Mouse (Mus musculus) cerebellum, postnatal 25 days (tissue): ENCODE measurements around the gene Pparg.

Experiments used
- DNase-seq, 2 experiments: peaks; one replicate each; pipeline ENCODE4 v3.0.0; 2021; ENCODE audit warnings: mixed read lengths in 2 of 2

Pparg gene

DNA sequence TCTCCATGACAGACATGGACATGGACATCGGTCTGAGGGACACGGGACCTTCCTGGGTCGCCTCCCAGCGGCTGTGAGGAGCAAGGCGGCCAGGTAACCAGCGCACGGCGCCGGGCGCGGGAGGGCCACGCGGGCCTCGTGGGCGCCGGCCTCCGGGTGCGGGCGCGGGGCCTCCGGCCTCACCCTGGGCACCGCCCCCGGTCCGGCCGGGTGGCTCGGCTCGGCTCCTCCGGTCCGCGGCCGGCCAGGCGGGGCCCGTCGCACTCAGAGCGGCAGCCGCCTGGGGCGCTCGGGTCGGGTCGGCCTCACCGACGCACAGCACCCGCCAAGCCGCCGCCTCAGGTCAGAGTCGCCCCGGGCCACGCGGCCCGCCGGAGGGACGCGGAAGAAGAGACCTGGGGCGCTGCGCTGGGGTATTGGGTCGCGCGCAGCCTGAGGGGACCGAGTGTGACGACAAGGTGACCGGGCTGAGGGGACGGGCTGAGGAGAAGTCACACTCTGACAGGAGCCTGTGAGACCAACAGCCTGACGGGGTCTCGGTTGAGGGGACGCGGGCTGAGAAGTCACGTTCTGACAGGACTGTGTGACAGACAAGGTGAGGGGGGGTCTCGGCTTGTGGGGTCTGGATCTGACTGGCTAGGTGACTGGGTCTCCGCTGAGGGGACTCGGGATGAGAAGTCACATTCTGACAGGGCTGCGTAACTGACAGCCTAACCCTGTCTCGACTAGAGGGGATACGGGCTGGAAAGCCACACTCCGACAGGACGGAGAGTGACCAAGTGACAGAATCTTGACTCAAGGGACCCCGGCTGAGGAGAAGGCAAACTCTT lies at the start of gene Pparg:
Pparg (plus strand) TSS at position 176 of the 830 bp plus-strand sequence.
- DNase-seq: peak; percentile 71 to 76

DNA sequence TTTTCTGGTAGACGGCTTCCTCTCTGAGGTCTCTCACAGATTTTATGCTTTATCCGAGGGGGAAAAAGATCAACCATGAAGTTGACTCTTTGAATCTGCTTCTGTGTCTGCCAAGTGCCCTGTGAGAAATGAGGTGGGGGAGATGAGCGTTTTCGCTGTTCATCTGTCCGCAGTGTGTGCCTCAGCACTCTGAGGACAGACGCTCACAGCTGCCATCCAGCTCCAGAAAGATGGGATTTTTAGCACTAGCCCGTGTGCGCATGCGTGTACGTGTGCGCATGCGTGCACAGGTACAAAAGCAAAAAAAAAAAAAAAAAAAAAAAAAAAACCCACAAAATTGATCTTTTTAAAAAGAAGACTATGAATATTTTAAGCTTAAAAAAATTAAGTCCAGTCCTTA lies 48.0 kb upstream of the Pparg start:
- peak; percentile 57 to 75 for DNase-seq

DNA sequence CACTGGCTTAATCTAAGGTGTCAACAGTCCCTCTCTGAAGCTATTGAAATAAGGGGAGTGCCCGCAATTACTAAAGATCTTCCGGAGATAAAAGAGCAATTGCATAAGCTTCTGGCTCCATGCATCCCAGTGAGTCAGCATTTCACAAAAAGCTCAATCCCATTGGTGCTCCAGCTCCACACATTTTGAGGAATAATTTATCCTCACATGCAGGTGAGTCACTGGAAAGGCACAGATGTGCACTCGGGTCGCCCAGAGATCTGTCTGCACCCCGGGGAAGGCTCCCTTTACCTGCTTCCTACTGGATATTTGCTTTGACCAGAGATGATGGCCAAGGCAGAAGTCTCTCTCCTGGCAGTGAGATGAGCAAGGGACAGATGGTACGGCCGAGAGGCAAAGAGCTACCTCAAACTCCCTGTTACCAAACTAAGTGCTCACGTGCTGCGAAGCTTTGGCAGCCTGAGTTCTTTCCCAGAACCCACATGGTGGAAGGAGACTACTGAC lies 47.5 kb upstream of the Pparg start:
- DNase-seq: peak; percentile 80 to 84

DNA sequence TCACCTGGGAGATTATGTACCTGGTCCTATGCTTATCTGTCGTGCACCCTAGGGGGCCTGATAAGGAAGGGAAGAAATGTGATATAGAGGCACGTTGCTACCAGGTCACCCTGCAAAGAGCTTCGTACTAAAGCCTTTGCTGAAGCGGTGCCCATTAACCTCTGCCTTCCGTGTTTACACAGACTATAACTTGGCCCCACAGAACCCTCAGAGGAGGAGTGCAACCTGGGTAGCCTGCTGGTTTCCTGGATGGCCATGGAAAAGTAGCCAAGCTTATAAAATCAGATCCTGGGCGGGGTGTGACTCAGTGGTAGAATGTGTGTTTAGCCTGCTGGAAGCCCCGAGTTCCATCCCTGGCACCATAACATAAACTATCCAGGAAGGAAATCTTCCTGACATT lies 46.8 kb upstream of the Pparg start:
- peak; percentile 15 to 17 for DNase-seq

DNA sequence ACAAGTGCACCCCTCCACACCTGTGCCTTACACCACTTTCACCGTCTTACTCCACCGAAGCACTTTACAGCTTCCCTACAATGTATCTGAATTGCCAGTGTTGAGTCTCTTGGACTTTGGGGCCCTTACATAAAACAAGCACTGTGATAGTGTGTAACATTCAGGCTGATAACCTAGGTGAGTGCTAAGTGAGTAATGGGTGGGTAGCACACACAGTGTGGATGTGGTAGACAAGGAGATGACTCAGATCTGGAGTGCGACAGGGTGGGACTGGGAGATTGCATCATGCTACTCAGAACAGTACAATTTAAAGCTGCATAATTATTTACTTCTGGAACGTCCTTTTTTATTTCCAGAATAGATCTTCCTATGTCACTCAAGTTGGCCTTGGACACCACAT lies 45.0 kb upstream of the Pparg start:
- DNase-seq: no peak

DNA sequence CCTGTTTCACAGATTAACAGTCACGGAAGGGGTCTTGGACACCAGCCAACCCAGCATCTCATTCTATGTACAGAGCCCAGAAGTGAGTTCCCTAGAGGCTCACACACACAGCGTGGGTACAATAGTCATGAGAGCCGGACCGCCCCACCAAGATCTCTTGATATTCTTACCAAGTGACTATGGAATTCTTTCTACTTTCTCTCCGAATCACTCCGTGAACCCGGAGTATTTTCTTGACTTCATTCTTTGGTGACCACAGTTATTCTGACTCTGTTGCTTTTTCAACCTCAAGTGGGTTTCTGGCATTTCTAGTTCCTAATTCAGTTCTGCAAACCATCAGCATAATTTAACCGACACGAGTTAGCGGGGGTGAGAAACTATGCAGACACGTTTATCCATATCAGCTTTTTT lies 43.9 kb upstream of the Pparg start:
- DNase-seq: peak in 1 of 2 experiments; percentile 29

DNA sequence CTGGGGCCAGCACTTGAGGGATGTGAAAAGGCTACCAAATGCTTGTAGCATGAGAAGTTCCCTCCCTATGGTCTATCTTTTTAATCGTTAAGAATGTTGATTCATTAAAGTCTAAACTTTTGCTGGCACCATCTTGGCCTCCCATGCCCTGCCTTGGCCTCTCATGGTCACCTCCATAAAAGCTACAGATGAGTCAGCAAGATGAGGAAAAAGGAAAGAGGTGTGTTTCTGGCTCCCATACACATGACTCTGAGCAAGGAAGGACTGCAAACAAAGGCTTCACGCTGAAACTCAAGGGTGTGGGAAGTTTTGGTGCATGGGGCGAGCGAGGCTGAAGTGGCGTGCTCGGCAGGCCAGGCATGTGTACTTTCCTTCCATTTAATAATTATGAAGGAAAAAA lies 41.9 kb upstream of the Pparg start:
- no peak for DNase-seq

DNA sequence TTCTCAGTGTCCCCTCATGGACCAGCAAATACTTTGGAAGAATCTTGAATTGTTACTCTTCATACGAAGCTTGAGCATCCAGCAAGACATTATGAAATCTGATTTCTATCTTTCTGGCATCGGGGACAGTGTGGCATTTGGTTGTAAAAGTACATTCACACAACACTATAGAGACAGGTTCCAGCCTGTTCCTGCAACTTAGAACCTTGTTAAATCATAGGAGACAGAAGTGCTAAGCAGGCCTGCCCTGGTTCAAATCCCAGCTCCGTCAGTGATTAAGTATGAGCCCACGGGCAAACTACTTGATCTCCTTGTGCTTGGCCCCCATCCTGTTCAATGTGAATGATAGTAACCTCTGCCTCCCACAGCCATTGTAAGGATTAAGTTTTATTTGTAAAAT lies 41.1 kb upstream of the Pparg start:
- DNase-seq: no peak

DNA sequence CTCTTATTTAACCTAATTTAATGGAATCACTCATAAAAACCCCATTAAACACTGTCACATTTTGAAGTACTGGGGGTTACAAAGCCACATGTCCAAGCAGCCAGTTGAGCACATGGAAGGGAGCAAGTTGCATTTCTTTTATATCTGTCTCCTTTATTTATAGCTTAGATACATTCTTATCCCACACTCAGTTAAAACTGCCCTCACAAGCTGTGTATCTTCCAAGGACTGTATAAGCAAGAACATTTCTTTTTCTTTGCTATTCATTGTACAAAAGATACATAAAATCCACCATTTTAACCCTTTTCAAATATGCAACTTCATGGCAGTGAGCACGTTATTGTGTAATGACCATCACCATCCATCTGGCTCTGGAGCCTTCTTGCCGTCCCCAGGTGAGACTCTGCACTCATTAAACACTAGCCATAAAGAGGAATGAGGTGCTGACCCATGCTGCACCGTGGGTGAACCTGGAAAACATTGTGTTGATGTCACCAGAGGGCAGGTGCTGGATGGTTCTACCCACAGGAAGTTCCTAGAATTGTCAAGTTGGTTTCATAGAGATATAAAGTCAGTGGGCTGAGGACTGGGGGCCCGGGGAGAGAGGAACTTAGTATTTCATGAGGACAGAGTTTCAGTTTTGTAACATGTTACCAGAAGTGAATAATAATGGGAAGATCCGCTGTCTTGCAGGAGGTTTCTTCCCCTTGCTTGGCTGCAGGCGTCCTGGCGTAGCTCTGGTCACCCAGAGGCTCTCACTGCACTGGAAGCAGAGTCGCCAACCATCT lies 39.6 kb upstream of the Pparg start:
- no peak for DNase-seq

DNA sequence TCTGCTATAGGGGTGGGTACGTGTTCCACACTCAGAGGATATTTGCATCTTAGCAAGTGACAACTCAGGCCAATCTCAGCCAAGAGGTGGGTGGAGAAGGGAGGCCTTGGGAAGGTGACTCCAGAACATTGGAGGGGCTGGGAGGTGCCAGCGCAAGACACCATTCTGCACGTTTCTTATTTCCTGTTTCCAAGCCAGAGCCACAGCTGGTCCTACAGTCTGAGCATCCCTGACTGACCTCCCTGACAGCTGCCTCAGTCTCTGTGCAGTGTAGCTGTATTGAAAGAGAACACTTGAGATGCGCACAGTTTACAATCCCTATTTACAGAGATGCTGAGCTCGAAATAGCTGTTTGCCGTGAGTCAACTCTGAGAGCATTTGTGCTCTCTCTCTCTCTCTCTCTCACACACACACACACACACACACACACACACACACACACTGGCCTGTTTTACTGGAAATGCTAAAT lies 38.8 kb upstream of the Pparg start:
- DNase-seq: no peak

DNA sequence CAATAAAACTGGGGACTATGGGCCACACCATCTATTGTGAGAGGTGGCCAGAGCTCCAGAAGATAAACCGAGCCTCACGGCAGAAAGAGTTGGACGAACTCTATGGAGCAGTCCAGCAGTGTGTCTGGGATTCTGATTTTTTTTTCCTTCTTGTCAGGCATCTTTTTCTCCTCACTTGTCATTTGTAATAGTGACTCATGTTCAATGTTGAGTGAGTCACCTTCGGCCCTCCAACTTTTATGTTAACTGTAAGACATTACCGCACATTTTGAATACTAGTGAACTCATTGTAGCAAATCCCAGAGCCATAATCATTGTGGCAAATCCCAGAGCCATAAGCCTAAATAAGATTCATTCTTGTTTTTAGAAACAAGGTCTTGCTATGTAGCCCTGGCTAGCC lies 37.8 kb upstream of the Pparg start:
- DNase-seq: no peak

DNA sequence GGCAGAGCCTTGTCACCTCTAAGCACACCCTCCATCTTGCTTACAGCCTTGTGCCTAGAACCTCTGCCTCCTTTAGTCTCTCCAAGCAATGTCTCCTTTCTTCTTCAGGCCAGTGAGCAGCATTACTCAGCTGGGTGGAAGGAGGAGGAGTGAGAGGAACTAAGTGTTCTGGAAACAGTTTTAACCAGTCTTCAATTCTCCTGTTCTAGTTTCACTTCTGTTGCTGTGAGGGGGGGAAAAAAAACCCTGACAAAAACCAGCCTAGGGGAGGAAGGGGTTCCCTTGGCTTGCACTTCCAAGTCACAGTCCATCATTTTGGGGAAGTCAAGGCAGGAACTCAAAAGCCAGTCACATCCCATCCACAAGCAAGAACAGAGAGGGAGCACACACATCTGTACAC lies 29.8 kb upstream of the Pparg start:
- no peak for DNase-seq

DNA sequence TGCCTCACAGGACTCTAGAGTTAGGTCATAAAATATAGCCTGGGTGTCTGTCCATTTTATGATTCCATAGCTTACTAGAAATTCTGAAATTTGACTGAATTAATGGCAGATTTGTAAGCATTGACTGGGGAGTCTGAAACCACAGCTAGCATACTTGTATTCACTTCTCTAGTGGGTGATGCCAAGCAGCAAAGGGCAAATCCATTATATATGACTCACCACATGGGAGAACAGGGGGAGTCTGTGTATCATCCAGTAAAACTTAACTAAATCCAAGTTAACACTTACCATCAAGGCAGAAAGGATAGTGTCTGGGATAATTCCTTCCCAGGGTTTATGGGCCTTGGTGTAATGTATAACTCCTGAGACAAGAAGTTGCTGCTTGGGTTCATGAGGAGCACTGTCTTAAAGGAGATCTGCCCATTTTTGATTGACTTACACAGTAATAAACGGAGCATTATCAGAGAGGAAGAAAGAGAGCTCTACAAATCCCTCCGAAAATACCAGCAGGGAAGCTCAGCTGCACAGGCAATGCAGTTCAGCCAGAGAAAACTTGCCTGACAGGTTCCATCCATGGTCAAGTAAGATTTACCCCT lies 27.6 kb upstream of the Pparg start:
- DNase-seq: no peak

DNA sequence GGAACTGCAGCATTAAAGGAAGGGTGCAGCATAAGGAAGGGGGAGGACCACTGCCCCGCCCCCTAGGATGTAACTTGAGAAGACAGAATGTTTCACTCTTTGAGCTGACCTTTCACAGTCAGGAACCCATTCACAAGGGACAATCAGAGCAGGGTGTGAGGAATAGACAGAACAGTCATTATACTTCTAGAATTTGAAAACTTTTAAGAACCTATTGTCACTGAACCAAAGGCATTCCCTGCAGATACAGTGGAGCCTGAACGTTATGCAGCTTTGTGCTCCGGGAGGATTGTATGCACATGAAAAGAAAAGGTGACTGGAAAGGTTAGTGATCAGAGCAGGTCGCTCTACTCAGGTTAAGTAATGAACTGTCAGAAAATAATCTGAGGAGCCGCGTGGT lies 25.2 kb upstream of the Pparg start:
- DNase-seq: no peak

DNA sequence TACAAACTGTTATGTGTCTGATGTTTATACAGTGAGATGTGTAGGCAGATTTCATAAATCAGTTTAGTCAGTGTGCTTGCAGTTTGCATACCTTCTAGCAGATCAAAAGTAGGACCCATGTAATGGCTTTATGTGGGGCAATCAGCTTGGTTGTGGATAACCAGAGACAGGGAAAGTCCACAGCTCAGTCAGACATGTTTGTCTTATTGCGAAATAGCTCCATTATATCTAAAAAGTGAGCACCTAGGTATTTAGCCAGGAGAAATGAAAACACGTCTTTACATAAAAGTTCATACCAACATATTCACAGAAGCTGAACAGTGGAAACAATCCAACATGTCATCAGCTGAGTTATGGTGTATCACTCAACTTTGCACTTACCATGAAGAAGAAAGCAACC lies 20.7 kb upstream of the Pparg start:
- DNase-seq: no peak

DNA sequence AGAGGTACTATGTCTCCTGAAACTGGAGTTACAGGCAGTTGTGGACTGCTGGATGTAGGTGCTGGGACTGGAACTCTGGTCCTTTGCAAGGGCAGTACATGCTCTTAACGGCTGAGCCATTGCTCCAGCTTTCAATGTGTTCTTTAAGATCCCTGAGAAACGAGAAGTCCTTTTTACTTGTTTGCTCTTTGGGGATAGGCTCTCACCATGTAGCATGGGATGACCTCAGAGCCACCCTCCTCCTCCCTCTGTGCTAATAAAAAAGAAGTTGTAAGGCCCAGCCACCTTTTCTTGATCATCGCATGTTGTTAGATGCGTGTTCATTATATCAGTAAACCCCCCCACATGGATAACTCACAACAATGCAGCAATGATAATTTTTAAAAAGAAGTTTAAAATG lies 17.7 kb upstream of the Pparg start:
- DNase-seq: no peak

DNA sequence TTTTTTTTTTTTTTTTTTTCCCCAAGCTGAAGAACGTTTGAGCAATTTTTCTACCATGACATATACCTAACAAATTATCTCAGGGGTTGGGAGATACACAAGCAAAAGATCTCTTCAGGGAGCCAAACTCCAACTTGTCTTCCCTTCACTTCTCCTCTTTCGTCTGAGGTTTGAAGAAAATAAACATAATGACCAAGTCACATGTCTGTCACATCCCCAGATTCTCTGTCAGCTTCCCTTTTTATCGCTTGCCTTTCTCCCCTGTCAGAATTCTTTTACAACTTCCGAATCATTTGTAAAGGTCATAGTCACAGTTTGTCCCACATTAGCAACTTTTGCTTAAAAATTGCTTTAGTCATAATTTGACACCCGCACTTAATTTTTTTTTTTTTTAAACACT lies 17.2 kb upstream of the Pparg start:
- DNase-seq: no peak

DNA sequence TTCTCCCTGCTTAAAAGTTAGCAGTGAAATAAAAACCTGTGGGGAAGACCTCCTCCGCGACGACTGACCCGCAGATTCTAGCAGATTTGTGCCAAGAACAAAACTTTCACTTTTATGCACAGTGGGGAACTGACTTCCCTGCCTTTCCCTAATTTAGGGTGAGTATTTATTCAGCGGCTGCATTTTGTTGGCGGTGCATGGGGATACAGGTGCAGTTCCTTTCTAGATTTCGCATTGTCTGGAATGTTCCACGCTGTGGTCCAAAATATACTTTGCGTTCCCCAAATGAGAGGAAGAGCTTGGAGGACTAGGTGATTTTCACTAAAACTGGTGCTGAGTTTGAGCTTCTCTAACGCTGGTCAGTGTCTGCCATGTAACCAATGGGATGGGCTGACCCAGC lies 16.6 kb upstream of the Pparg start:
- no peak for DNase-seq

DNA sequence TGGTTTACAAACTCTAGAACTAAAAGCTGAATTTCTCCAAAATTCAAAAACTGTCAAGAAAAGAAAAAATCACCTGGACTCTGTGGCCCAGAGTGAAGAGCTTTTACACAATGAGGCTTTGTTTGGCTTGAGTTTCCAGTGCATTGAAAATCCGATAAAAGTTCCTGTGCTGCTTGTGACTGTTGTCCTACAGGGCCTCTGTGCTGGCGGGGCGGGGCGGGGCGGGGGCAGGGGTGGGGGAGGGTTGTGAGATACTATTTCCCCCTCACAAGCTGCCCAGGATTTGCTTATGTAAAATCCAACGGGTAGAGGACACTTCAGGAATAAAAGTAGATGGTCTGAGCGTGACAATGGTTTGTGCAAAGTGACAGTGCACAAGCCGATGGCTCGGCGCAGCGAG lies 16.2 kb upstream of the Pparg start:
- DNase-seq: no peak

DNA sequence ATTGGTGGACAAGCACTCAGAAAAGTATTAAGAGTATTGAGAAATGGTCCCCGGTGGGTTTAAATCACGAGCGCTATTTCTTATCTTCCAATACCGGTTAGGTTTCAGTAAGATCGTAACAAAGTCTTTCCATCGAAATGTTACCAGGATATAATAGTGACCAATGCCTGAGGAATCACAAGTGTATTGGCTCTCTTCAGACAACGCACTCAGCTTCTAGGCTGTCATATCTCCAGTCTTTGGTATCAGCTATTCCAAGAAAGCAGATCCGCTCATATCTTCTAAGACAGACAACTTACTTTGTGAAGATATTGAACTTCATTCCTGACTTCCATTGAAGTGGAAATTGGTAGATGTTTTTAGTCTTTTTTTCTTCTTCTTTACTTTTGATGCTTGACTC lies 15.7 kb upstream of the Pparg start:
- DNase-seq: no peak

DNA sequence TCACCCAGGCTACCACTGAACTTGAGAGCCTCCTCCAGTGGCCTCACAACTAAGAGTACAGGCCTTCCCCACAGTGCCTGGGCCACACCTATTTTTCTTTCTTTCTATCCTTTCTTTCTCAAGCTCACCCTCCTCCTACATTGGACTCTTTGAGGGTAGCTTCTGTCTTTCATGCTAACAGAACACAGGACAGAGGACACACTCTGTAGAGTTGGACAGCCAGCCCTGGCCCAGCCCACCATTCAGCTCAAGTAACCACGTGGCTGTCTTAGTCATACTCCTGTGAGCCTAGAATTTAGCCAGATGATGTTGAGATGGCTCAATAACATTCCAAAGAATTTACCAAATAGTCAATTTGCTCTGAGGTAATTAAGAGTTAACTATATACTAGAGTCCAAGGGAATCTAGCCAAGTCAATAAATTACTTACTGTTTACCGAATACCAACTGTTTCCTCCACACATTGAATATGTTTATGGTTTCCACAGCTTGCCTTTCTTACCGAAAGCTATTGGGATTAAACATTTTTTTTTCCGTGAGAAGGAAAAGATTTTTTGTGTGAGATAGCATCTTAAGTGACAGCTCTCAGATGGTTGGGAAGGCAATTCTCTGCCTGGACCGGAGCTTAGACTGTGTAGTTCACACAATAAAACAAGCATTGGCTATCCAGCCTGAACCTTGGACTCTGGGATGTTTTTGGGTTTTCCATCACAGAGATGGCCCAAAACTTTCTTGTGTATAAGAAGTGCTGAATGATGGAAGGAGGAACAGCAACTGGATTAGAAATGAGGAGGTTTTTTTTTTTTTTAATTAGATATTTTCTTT lies 10.9 kb upstream of the Pparg start:
- no peak for DNase-seq

DNA sequence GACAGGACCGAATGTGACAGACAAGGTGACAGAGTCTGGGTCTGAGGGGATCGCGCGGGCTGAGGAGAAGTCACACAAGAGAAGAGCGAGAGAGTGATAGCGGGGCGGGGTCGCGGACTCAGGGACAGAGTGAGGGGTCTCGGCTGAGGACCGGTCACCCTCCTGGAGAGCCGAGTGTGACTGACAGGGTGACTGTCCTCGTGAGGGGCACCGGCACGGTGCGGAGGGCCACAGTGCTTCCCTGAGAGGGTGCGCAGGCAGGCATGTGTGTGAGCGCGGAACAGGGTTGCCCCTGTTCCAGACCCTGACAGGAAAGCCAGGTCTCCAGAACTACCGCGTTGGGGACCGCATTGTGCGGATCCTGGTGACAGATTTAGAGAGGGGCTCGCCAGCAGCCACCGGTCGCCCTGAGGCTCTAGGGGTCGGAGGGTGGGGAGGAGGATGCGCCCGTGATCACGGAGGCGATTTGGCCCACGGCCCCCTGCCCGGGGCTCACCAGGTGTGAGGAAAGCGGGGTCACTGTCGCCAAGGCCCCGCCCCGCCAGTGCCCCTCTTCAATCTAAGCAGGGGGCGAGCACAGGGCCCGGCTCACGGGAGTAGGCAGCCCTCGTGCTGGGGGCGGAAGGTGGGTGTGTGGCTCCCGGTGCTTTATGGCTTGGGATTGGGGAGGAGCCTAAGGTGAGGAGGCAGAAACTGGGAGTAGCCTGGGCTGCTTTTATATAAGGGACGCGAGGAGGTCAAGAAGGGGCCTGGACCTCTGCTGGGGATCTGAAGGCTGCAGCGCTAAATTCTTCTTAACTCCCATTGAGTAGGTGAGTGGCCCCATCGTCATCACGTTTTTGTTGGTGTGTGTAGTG lies 1.1 kb downstream of the Pparg start:
- DNase-seq: peak; percentile 42 to 56
